Mouse (Mus musculus): ENCODE data around the gene Prg2. TPM values are rescaled to one million over a fixed set of nuclear protein-coding genes. Genes with fewer than 3 reads are reported as not detected.

Gene Prg2
- polyA plus RNA-seq, 1 experiment, result not detected

GRCm38 (mm10) chr2:85030989-85031388, 50.7 kb downstream of the Prg2 start:
- no peaks in the 10 kb centered on the region for H3K36me3 ChIP-seq (ENCODE audit: control insufficient read depth, insufficient read depth)
- H3K79me2 ChIP-seq (ENCODE audit: control insufficient read depth, insufficient read depth), result no peaks in the 10 kb centered on the region
- TF ChIP-seq CEBPB (IDR thresholded peaks at IDR 0.05; ENCODE audit: low read depth) (no peak), CTCF (IDR thresholded peaks at IDR 0.05; ENCODE audit: control insufficient read depth, insufficient read depth, insufficient read length) (no peak), FOSL1 (IDR thresholded peaks at IDR 0.05; ENCODE audit: insufficient read depth, low read length, poor library complexity, severe bottlenecking) (no peak), MAX (IDR thresholded peaks at IDR 0.05) (no peak), USF1 (IDR thresholded peaks at IDR 0.05; ENCODE audit: low read depth) (no peak), MYOG (IDR thresholded peaks at IDR 0.05; ENCODE audit: control insufficient read depth, extremely low read depth, insufficient read length) (no peak), MYOD1 (IDR thresholded peaks at IDR 0.05; ENCODE audit: control insufficient read depth, insufficient read length, low read depth) (no peak)
- no peak overlapping the region for H3ac ChIP-seq (ENCODE audit: control insufficient read depth, insufficient read length, low read depth)
- no peak overlapping the region for H3K4me3 ChIP-seq (ENCODE audit: insufficient read depth, poor library complexity, severe bottlenecking)
- peaks cover 13% of the 10 kb centered on the region for H3K27me3 ChIP-seq (ENCODE audit: control insufficient read depth, insufficient read depth, insufficient read length)
- no peaks in the 10 kb centered on the region for H3K79me3 ChIP-seq (ENCODE audit: low read depth)

GRCm38 (mm10) chr2:85033121-85033520, 52.9 kb downstream of the Prg2 start:
- peaks cover 10% of the 10 kb centered on the region for H3K79me2 ChIP-seq (ENCODE audit: control insufficient read depth, insufficient read depth)
- H3K36me3 ChIP-seq (ENCODE audit: control insufficient read depth, insufficient read depth), result peaks cover 5% of the 10 kb centered on the region
- H3ac ChIP-seq (ENCODE audit: control insufficient read depth, insufficient read length, low read depth), result no peak overlapping the region
- peaks cover 9% of the 10 kb centered on the region for H3K79me3 ChIP-seq (ENCODE audit: low read depth)
- H3K4me3 ChIP-seq (ENCODE audit: insufficient read depth, poor library complexity, severe bottlenecking), result no peak overlapping the region
- TF ChIP-seq USF1 (IDR thresholded peaks at IDR 0.05; ENCODE audit: low read depth) (no peak), MYOG (IDR thresholded peaks at IDR 0.05; ENCODE audit: control insufficient read depth, extremely low read depth, insufficient read length) (no peak), FOSL1 (IDR thresholded peaks at IDR 0.05; ENCODE audit: insufficient read depth, low read length, poor library complexity, severe bottlenecking) (no peak)
- H3K27me3 ChIP-seq (ENCODE audit: control insufficient read depth, insufficient read depth, insufficient read length), result peaks cover 6% of the 10 kb centered on the region

Other genes with a start within 250 kb of the Prg2 start
- gene Ypel4, start 246.4 kb upstream of the Prg2 start, polyA plus RNA-seq (2012; fragmentation: generic; extraction: Trizol), result 0.35 TPM
- 4.4 TPM for gene Gm19426, start 236.8 kb upstream of the Prg2 start, polyA plus RNA-seq (2012; fragmentation: generic; extraction: Trizol)
- gene Serping1, start 205.0 kb upstream of the Prg2 start, polyA plus RNA-seq (2012; fragmentation: generic; extraction: Trizol), result 0.15 TPM
- gene Ube2l6, start 181.6 kb upstream of the Prg2 start, polyA plus RNA-seq (2012; fragmentation: generic; extraction: Trizol), result 16.2 TPM
- gene Smtnl1, start 157.8 kb upstream of the Prg2 start, polyA plus RNA-seq (2012; fragmentation: generic; extraction: Trizol), result 0.06 TPM
- 108 TPM for gene Timm10, start 153.5 kb upstream of the Prg2 start, polyA plus RNA-seq (2012; fragmentation: generic; extraction: Trizol)
- 6.6 TPM for gene Slc43a1, start 141.6 kb upstream of the Prg2 start, polyA plus RNA-seq (2012; fragmentation: generic; extraction: Trizol)
- 0.18 TPM for gene Rtn4rl2, start 93.8 kb upstream of the Prg2 start, polyA plus RNA-seq (2012; fragmentation: generic; extraction: Trizol)
- 10.5 TPM for gene Slc43a3, start 43.9 kb upstream of the Prg2 start, polyA plus RNA-seq (2012; fragmentation: generic; extraction: Trizol)
- not detected for gene Prg3, start 7.8 kb downstream of the Prg2 start, polyA plus RNA-seq (2012; fragmentation: generic; extraction: Trizol)
- 195 TPM for gene Ssrp1, start 56.8 kb downstream of the Prg2 start, polyA plus RNA-seq (2012; fragmentation: generic; extraction: Trizol)
- gene P2rx3, start 57.0 kb downstream of the Prg2 start, polyA plus RNA-seq (2012; fragmentation: generic; extraction: Trizol), result 0.30 TPM
- gene Tnks1bp1, start 67.6 kb downstream of the Prg2 start, polyA plus RNA-seq (2012; fragmentation: generic; extraction: Trizol), result 58.6 TPM
- gene Aplnr, start 155.8 kb downstream of the Prg2 start, polyA plus RNA-seq (2012; fragmentation: generic; extraction: Trizol), result not detected
- not detected for gene Lrrc55, start 216.7 kb downstream of the Prg2 start, polyA plus RNA-seq (2012; fragmentation: generic; extraction: Trizol)

Measured in C2C12 (cell line).